Comparison of ENCODE assay signal across 11 mouse cellular contexts in the genomic region with DNA sequence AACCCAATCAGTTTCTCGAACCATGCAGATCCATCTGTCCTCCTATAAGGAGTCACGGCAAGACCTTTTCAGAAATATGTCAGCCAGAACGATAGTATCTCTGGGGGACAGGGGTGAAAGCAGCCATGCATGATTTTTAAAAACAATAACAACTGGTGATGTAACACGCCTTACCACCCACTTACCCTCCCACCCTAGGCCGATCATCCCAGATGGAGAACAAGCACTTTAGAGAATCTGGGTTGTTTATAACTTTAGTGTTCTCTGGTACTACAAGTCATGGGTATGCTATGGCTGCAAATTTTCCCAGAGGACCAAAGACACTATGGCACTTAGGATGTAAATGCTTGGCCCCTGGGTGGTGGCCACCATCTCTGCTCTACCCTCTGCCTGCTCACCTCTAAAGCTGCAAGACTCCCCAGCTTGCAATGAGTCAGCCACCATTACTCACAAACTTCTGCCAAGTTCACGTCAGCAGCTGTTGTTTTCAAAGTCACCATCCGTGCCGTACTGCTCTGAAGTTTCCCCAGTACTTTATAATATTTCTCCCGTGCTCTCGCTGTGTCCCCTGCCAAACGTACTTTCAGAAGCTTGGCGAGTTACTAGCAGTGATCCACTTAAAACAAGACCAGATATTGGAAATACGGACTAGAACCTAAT. TPM values are rescaled to one million over a fixed set of nuclear protein-coding genes. Genes with fewer than 3 reads are reported as not detected.
DNase-seq lines count a peak whose midpoint lies in the region; ATAC-seq and TF ChIP-seq lines count a peak whose summit lies in the region.
"Had no signal": no experiment of that assay in that cellular context is flagged by ENCODE, and none has a peak within 500 bp of the region (broad histone marks: within the 10 kb centered on the region; RNA-seq: fewer than 3 reads in every experiment).

No protein-coding gene starts in this region.

- no peak overlapping the region; the same call in 1 of the 2 replicates for H3K4me2 ChIP-seq in lung, postnatal 0 days (replicated peaks; ENCODE audit: low read depth, low read length)
- H3K4me2 ChIP-seq in forebrain, embryonic 12.5 days: no peak overlapping the region
- H3K4me2 ChIP-seq: forebrain, embryonic 13.5 days; limb, embryonic 15.5 days; neural tube, embryonic 12.5 days had no signal

- H3K4me1 ChIP-seq in lung, postnatal 0 days (ENCODE audit: insufficient read depth, low read depth, low read length): peaks cover 9% of the 10 kb centered on the region; the same call in 1 of the 2 replicates
- H3K4me1 ChIP-seq in forebrain, embryonic 12.5 days: peaks cover 3% of the 10 kb centered on the region

- intact Hi-C loops in left cerebral cortex, postnatal 14 days (cut with DNase I): no loop called here

- H3K9ac ChIP-seq in lung, postnatal 0 days (replicated peaks; ENCODE audit: low read depth): no peak overlapping the region
- no peak overlapping the region for H3K9ac ChIP-seq in forebrain, embryonic 12.5 days
- H3K9ac ChIP-seq: forebrain, embryonic 13.5 days; limb, embryonic 15.5 days; neural tube, embryonic 12.5 days had no signal

- WGBS in lung, postnatal 0 days: 66% methylated on average over 13 of the region's 13 CpGs
- 95% methylated on average over 13 of the region's 13 CpGs for WGBS in forebrain, embryonic 12.5 days

- H3K4me3 ChIP-seq in lung, postnatal 0 days (ENCODE audit: low read depth, low read length): no peak overlapping the region
- H3K4me3 ChIP-seq in forebrain, embryonic 12.5 days (replicated peaks): no peak overlapping the region
- H3K4me3 ChIP-seq: forebrain, embryonic 13.5 days; limb, embryonic 15.5 days; neural tube, embryonic 12.5 days had no signal

- no peaks in the 10 kb centered on the region for H3K27me3 ChIP-seq in lung, postnatal 0 days (replicated peaks; ENCODE audit: insufficient read depth, low read length)
- H3K27me3 ChIP-seq in forebrain, embryonic 12.5 days: no peaks in the 10 kb centered on the region
- H3K27me3 ChIP-seq: forebrain, embryonic 13.5 days; limb, embryonic 15.5 days; neural tube, embryonic 12.5 days had no signal

- DNase-seq in left cerebral cortex, adult 18-20 months (ENCODE audit: low spot score in 2 of 2): peak; percentile 55 to 66
- no peak for DNase-seq in left cerebral cortex, postnatal 14 days (ENCODE audit: low spot score in 2 of 2)
- DNase-seq in adipocyte (ENCODE audit: low spot score) (peak; percentile 75), MN1 (ENCODE audit: low spot score) (no peak)
- peak; percentile 79 for DNase-seq in fibroblast of lung, adult 2 months (ENCODE audit: low read depth)
- DNase-seq in lung, postnatal 0 days (ENCODE audit: low spot score): peak; percentile 68
- DNase-seq: cerebellum, adult 9-10 months had no signal

- no peak for TF ChIP-seq CTCF in lung, postnatal 0 days (IDR thresholded peaks at IDR 0.05)

- H3K27ac ChIP-seq in lung, postnatal 0 days (ENCODE audit: low read length): peak overlapping the region; percentile 51; the same call in 1 of the 2 replicates
- H3K27ac ChIP-seq in forebrain, embryonic 12.5 days: no peak overlapping the region
- H3K27ac ChIP-seq: forebrain, embryonic 13.5 days; limb, embryonic 15.5 days; neural tube, embryonic 12.5 days had no signal

- no peaks in the 10 kb centered on the region for H3K9me3 ChIP-seq in lung, postnatal 0 days (ENCODE audit: low read length)
- no peaks in the 10 kb centered on the region for H3K9me3 ChIP-seq in forebrain, embryonic 12.5 days
- H3K9me3 ChIP-seq: forebrain, embryonic 13.5 days; limb, embryonic 15.5 days; neural tube, embryonic 12.5 days had no signal

- peak; percentile 31; the same call in 1 of the 2 replicates for TF ChIP-seq EP300 in lung, postnatal 0 days (IDR thresholded peaks at IDR 0.05)

- ATAC-seq in lung, postnatal 0 days: peak; percentile 48; the same call in 1 of the 2 replicates
- no peak for ATAC-seq in forebrain, embryonic 12.5 days (ENCODE audit: low FRiP score)
- ATAC-seq: forebrain, embryonic 13.5 days had no signal

- H3K36me3 ChIP-seq in lung, postnatal 0 days (ENCODE audit: insufficient read depth, low read length): no peaks in the 10 kb centered on the region
- H3K36me3 ChIP-seq in forebrain, embryonic 12.5 days (replicated peaks): no peaks in the 10 kb centered on the region
- H3K36me3 ChIP-seq: limb, embryonic 15.5 days; neural tube, embryonic 12.5 days had no signal

RNA-seq across cellular contexts. Expression of gene Klhl2, which starts 7.9 kb away (rescaled TPM):
- total RNA-seq in left cerebral cortex, adult 18-20 months (2021): 100 to 1,000 TPM; 157 to 168 TPM
- total RNA-seq in left cerebral cortex, postnatal 14 days (2021): 100 to 1,000 TPM; 139 to 140 TPM
- polyA plus RNA-seq in lung, postnatal 0 days (2015; fragmentation: Nextera tagmentation; extraction: Ambion mirVana): 12.6 and 14.0 TPM in 2 replicates
- 22.1 and 28.9 TPM in 2 replicates for polyA plus RNA-seq in forebrain, embryonic 12.5 days (2016; fragmentation: Nextera tagmentation; extraction: Ambion mirVana)

Comparison
In these comparisons a context has a peak if more than half of its experiments do, and no peak if none do; other contexts are left out.
1. DNase-seq: peak in left cerebral cortex, adult 18-20 months (2 of 2), adipocyte (single experiment), fibroblast of lung, adult 2 months (single experiment) and lung, postnatal 0 days (single experiment); none in left cerebral cortex, postnatal 14 days (0 of 2) and MN1 (single experiment).